ENCODE assay signal across 24 mouse cellular contexts in the genomic region with DNA sequence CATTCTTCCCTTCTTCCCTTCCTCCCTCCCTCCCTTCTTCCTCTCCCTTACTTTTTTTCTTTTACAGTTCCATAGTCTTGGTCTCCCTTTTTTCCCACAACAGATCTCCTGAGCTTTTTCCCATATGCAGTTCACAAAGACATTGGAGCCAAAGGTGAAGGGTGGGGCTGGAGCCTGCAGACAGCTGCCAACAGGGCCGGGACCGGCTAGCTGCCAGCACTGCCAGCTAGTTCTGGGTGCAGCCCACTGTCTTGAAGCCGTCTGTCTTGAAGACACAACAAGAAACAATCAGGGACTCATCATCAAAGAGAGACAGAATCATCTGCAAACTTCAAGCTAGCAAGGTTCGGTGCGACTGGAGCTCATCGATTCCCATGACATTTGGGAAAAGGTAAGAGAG.
DNase-seq lines count a peak whose midpoint lies in the region; ATAC-seq and TF ChIP-seq lines count a peak whose summit lies in the region.
"Had no signal": no experiment of that assay in that cellular context is flagged by ENCODE, and none has a peak within 500 bp of the region (broad histone marks: within the 10 kb centered on the region; RNA-seq: fewer than 3 reads in every experiment).

No protein-coding gene starts in this region.

- H3K36me3 ChIP-seq in stomach, postnatal 0 days (ENCODE audit: control insufficient read depth, insufficient read depth, low read length): no peaks in the 10 kb centered on the region
- H3K36me3 ChIP-seq: forebrain, embryonic 10.5 days; heart, embryonic 12.5 days; heart, embryonic 15.5 days; hindbrain, embryonic 10.5 days; hindbrain, embryonic 13.5 days; intestine, embryonic 15.5 days had no signal

- H3K27me3 ChIP-seq in stomach, postnatal 0 days (ENCODE audit: control insufficient read depth, insufficient read depth, low read length): no peaks in the 10 kb centered on the region
- H3K27me3 ChIP-seq: forebrain, embryonic 13.5 days; heart, embryonic 12.5 days; heart, embryonic 15.5 days; hindbrain, embryonic 13.5 days; intestine, embryonic 15.5 days had no signal

- no peak for TF ChIP-seq CTCF in stomach, postnatal 0 days (IDR thresholded peaks at IDR 0.05; ENCODE audit: low read depth)

- no peak overlapping the region for H3K4me3 ChIP-seq in stomach, postnatal 0 days (ENCODE audit: low read depth, low read length)
- H3K4me3 ChIP-seq: forebrain, embryonic 10.5 days; forebrain, embryonic 13.5 days; heart, embryonic 12.5 days; heart, embryonic 15.5 days; hindbrain, embryonic 10.5 days; hindbrain, embryonic 13.5 days; intestine, embryonic 15.5 days had no signal

- H3K9ac ChIP-seq in stomach, postnatal 0 days (ENCODE audit: low read length): no peak overlapping the region
- H3K9ac ChIP-seq: forebrain, embryonic 13.5 days; heart, embryonic 12.5 days; heart, embryonic 15.5 days; hindbrain, embryonic 13.5 days; intestine, embryonic 15.5 days had no signal

- peak; percentile 33 to 57 for DNase-seq in cerebellum, postnatal 10 days
- peak; percentile 3 for DNase-seq in kidney, postnatal 10 days
- no peak for DNase-seq in kidney, postnatal 4 days
- DNase-seq in skeletal muscle tissue, adult 2 months (ENCODE audit: low read depth, low spot score): peak; percentile 1
- no peak for DNase-seq in stomach, postnatal 0 days (ENCODE audit: low spot score)
- DNase-seq: adrenal gland, postnatal 14 days; cerebellum, adult 18-20 months; cerebellum, adult 9-10 months; cerebellum, postnatal 36 days; gastrocnemius, postnatal 25 days; heart, adult 18-20 months; heart, postnatal 10 days; heart, postnatal 36 days had no signal

- no peak overlapping the region for H3K27ac ChIP-seq in stomach, postnatal 0 days (replicated peaks)
- H3K27ac ChIP-seq: forebrain, embryonic 10.5 days; forebrain, embryonic 13.5 days; heart, embryonic 15.5 days; hindbrain, embryonic 10.5 days; hindbrain, embryonic 13.5 days; intestine, embryonic 15.5 days had no signal

- no peak overlapping the region for H3K4me2 ChIP-seq in stomach, postnatal 0 days (replicated peaks; ENCODE audit: low read depth)
- H3K4me2 ChIP-seq: forebrain, embryonic 13.5 days; heart, embryonic 12.5 days; heart, embryonic 15.5 days; hindbrain, embryonic 13.5 days; intestine, embryonic 15.5 days had no signal

- TF ChIP-seq EP300 in stomach, postnatal 0 days (optimal IDR thresholded peaks at IDR 0.05): no peak

- WGBS in stomach, postnatal 0 days: 74% methylated on average over 6 of the region's 6 CpGs

- no peaks in the 10 kb centered on the region for H3K9me3 ChIP-seq in stomach, postnatal 0 days (ENCODE audit: control insufficient read depth, low read length)
- H3K9me3 ChIP-seq: forebrain, embryonic 10.5 days; forebrain, embryonic 13.5 days; heart, embryonic 12.5 days; heart, embryonic 15.5 days; hindbrain, embryonic 10.5 days; hindbrain, embryonic 13.5 days; intestine, embryonic 15.5 days had no signal

- H3K4me1 ChIP-seq in stomach, postnatal 0 days (replicated peaks; ENCODE audit: control insufficient read depth, insufficient read depth): no peaks in the 10 kb centered on the region
- H3K4me1 ChIP-seq: forebrain, embryonic 10.5 days; forebrain, embryonic 13.5 days; heart, embryonic 12.5 days; heart, embryonic 15.5 days; hindbrain, embryonic 10.5 days had no signal

- no peak for ATAC-seq in cerebellum, adult (ENCODE audit: insufficient number of reproducible peaks, low FRiP score, low TSS enrichment)
- no peak for ATAC-seq in stomach, postnatal 0 days (ENCODE audit: low FRiP score, low TSS enrichment)
- ATAC-seq: CD4-positive, CD25-positive, alpha-beta regulatory T cell, adult 4 months; forebrain, embryonic 13.5 days; forebrain, embryonic 16.5 days; hindbrain, embryonic 16.5 days; intestine, embryonic 15.5 days had no signal

Comparison
In these comparisons a context has a peak if more than half of its experiments do, and no peak if none do; other contexts are left out.
1. DNase-seq: peak in cerebellum, postnatal 10 days (2 of 2), kidney, postnatal 10 days (single experiment) and skeletal muscle tissue, adult 2 months (single experiment); none in kidney, postnatal 4 days (0 of 2) and stomach, postnatal 0 days (single experiment).